ENCODE assay signal across 14 mouse cellular contexts in genomic region chr4:115855609-115856008, GRCm38 (mm10). TPM values are rescaled to one million over a fixed set of nuclear protein-coding genes. Genes with fewer than 3 reads are reported as not detected.
DNase-seq lines count a peak whose midpoint lies in the region; ATAC-seq and TF ChIP-seq lines count a peak whose summit lies in the region.
"Had no signal": no experiment of that assay in that cellular context is flagged by ENCODE, and none has a peak within 500 bp of the region (broad histone marks: within the 10 kb centered on the region; RNA-seq: fewer than 3 reads in every experiment).

No protein-coding gene starts in this region.

- no peak overlapping the region for H3ac ChIP-seq in myocyte (ENCODE audit: control insufficient read depth, insufficient read length)

- H3K79me2 ChIP-seq in myocyte (ENCODE audit: control insufficient read depth, insufficient read depth) = no peaks in the 10 kb centered on the region

- H3K27ac ChIP-seq in neural tube, embryonic 13.5 days (replicated peaks) = peak overlapping the region; percentile 50; the same call in 1 of the 2 replicates
- peak overlapping the region; percentile 93 for H3K27ac ChIP-seq in liver, embryonic 13.5 days

- peak overlapping the region; percentile 10; the same call in 1 of the 2 replicates for H3K9ac ChIP-seq in neural tube, embryonic 13.5 days
- H3K9ac ChIP-seq in liver, embryonic 13.5 days = peak overlapping the region; percentile 62

- H3K27me3 ChIP-seq in erythroblast, embryonic 14.5 days (ENCODE audit: control insufficient read depth) = no peaks in the 10 kb centered on the region
- no peaks in the 10 kb centered on the region for H3K27me3 ChIP-seq in neural tube, embryonic 13.5 days
- H3K27me3 ChIP-seq in liver, embryonic 13.5 days = no peaks in the 10 kb centered on the region
- H3K27me3 ChIP-seq in myocyte (ENCODE audit: control insufficient read depth, insufficient read depth, insufficient read length) = no peaks in the 10 kb centered on the region

- peaks cover 100% of the 10 kb centered on the region for H3K36me3 ChIP-seq in erythroblast, embryonic 14.5 days (ENCODE audit: control insufficient read depth)
- peaks cover 37% of the 10 kb centered on the region for H3K36me3 ChIP-seq in neural tube, embryonic 13.5 days
- peaks cover 91% of the 10 kb centered on the region for H3K36me3 ChIP-seq in liver, embryonic 13.5 days
- H3K36me3 ChIP-seq in myocyte (ENCODE audit: control insufficient read depth, insufficient read depth) = peaks cover 44% of the 10 kb centered on the region

- H3K9me3 ChIP-seq in erythroblast, embryonic 14.5 days (ENCODE audit: control insufficient read depth, low read length) = no peaks in the 10 kb centered on the region
- no peaks in the 10 kb centered on the region for H3K9me3 ChIP-seq in neural tube, embryonic 13.5 days
- no peaks in the 10 kb centered on the region for H3K9me3 ChIP-seq in liver, embryonic 13.5 days (replicated peaks)

- no peak for DNase-seq in neural tube, embryonic 10.5 days (ENCODE audit: extremely low spot score, low spot score)
- no peak for DNase-seq in liver, embryonic 13.5 days
- DNase-seq in gastrocnemius, postnatal 4 days (ENCODE audit: low spot score in 2 of 2) = no peak
- no peak for DNase-seq in adipocyte (ENCODE audit: low spot score)
- DNase-seq: kidney, postnatal 36 days had no signal

- ATAC-seq in erythroblast, adult 5-6 weeks (replicated peaks; ENCODE audit: low FRiP score, poor library complexity, severe bottlenecking) = no peak
- no peak for ATAC-seq in neural tube, embryonic 13.5 days (ENCODE audit: low read depth)
- no peak for ATAC-seq in liver, embryonic 13.5 days (ENCODE audit: low read depth)

- no peak overlapping the region for H3K4me2 ChIP-seq in neural tube, embryonic 13.5 days
- peak overlapping the region; percentile 62 for H3K4me2 ChIP-seq in liver, embryonic 13.5 days
- no peak overlapping the region for H3K4me2 ChIP-seq in myocyte (ENCODE audit: low read depth)

- H3K4me3 ChIP-seq in erythroblast, embryonic 14.5 days (replicated peaks) = peak overlapping the region; percentile 13
- H3K4me3 ChIP-seq in neural tube, embryonic 13.5 days = no peak overlapping the region
- H3K4me3 ChIP-seq in liver, embryonic 13.5 days (replicated peaks) = peak overlapping the region; percentile 24
- H3K4me3 ChIP-seq in myocyte = no peak overlapping the region

- 61% methylated on average over 4 of the region's 4 CpGs for WGBS in neural tube, embryonic 13.5 days
- WGBS in liver, embryonic 13.5 days (ENCODE audit: insufficient replicate concordance) = 69% methylated on average over 4 of the region's 4 CpGs

- TF ChIP-seq POLR2A in myocyte (IDR thresholded peaks at IDR 0.05; ENCODE audit: insufficient read length, low read depth) = no peak

- peaks cover 86% of the 10 kb centered on the region for H3K4me1 ChIP-seq in erythroblast, embryonic 14.5 days (ENCODE audit: control insufficient read depth)
- H3K4me1 ChIP-seq in neural tube, embryonic 13.5 days (replicated peaks) = peaks cover 38% of the 10 kb centered on the region
- H3K4me1 ChIP-seq in liver, embryonic 13.5 days (replicated peaks) = peaks cover 79% of the 10 kb centered on the region

TF ChIP-seq in myocyte, 11 proteins besides CTCF, POLR2A, EP300 and RAD21:
- no peak for TF ChIP-seq TCF12 (IDR thresholded peaks at IDR 0.05; ENCODE audit: insufficient read depth, poor library complexity, severe bottlenecking)
- peak in 2 of 3 experiments; percentile 4 to 79 for TF ChIP-seq MYOG (IDR thresholded peaks at IDR 0.05; ENCODE audit: control insufficient read depth in 1 of 3, insufficient read depth in 1 of 3, insufficient read length in 2 of 3, low read depth in 2 of 3)
- TF ChIP-seq MYOD1 (IDR thresholded peaks at IDR 0.05; ENCODE audit: control insufficient read depth in 1 of 3, insufficient read length in 2 of 3, low read depth in 2 of 3) = peak in 1 of 3 experiments; percentile 62

RNA-seq across cellular contexts. Expression of gene Mknk1, which starts 16.6 kb away (rescaled TPM):
- 7.1 and 8.0 TPM in 2 replicates for polyA plus RNA-seq in erythroblast, embryonic 14.5 days (2012)
- total RNA-seq in erythroblast, adult 5-6 weeks (2015; ENCODE audit: low replicate concordance) = 31.8 and 64.2 TPM in 2 replicates
- total RNA-seq in erythroblast, adult 5-6 weeks (2017; ENCODE audit: low replicate concordance) = 85.6 and 115 TPM in 2 replicates
- 24.3 and 28.7 TPM in 2 replicates for polyA plus RNA-seq in neural tube, embryonic 13.5 days (2015; fragmentation: Nextera tagmentation; extraction: Ambion mirVana)
- 32.1 and 40.2 TPM in 2 replicates for polyA plus RNA-seq in liver, embryonic 13.5 days (2015; fragmentation: Nextera tagmentation; extraction: Ambion mirVana)
- polyA plus RNA-seq in myocyte (2012; fragmentation: generic; extraction: Trizol) = 31.7 TPM
- total RNA-seq in gastrocnemius, postnatal 4 days (2021) = 10 to 100 TPM; 45.8 to 47.8 TPM

RNA-seq across cellular contexts. Expression of gene Mob3c, which starts 27.7 kb away (rescaled TPM):
- 0.55 and 1.0 TPM in 2 replicates for polyA plus RNA-seq in erythroblast, embryonic 14.5 days (2012)
- total RNA-seq in erythroblast, adult 5-6 weeks (2015; ENCODE audit: low replicate concordance) = 2.5 and 3.8 TPM in 2 replicates
- 4.6 and 4.7 TPM in 2 replicates for total RNA-seq in erythroblast, adult 5-6 weeks (2017; ENCODE audit: low replicate concordance)
- 4.3 and 6.2 TPM in 2 replicates for polyA plus RNA-seq in neural tube, embryonic 13.5 days (2015; fragmentation: Nextera tagmentation; extraction: Ambion mirVana)
- 6.7 TPM in 2 replicates for polyA plus RNA-seq in liver, embryonic 13.5 days (2015; fragmentation: Nextera tagmentation; extraction: Ambion mirVana)
- 4.9 TPM for polyA plus RNA-seq in myocyte (2012; fragmentation: generic; extraction: Trizol)
- total RNA-seq in gastrocnemius, postnatal 4 days (2021) = 1 to 10 TPM; 5.5 to 8.1 TPM

RNA-seq across cellular contexts. Expression of gene Kncn, which starts 28.6 kb away (rescaled TPM):
- 0.02 TPM in 1 of 2 replicates, not detected in the other for polyA plus RNA-seq in erythroblast, embryonic 14.5 days (2012)
- total RNA-seq in erythroblast, adult 5-6 weeks (2015; ENCODE audit: low replicate concordance) = not detected in 2 replicates
- not detected in 2 replicates for total RNA-seq in erythroblast, adult 5-6 weeks (2017; ENCODE audit: low replicate concordance)
- 0.30 and 0.42 TPM in 2 replicates for polyA plus RNA-seq in neural tube, embryonic 13.5 days (2015; fragmentation: Nextera tagmentation; extraction: Ambion mirVana)
- polyA plus RNA-seq in liver, embryonic 13.5 days (2015; fragmentation: Nextera tagmentation; extraction: Ambion mirVana) = not detected in 2 replicates
- polyA plus RNA-seq in myocyte (2012; fragmentation: generic; extraction: Trizol) = not detected
- total RNA-seq in gastrocnemius, postnatal 4 days (2021) = not detected
- total RNA-seq: common myeloid progenitor, adult 5-6 weeks; ES-E14; hematopoietic stem cell, adult 5-6 weeks; neutrophil, adult 5-6 weeks had no signal
- polyA plus RNA-seq: gonadal fat pad, adult 2 months had no signal

RNA-seq across cellular contexts. Expression of gene 6430628N08Rik, which starts 34.9 kb away (rescaled TPM):
- polyA plus RNA-seq in erythroblast, embryonic 14.5 days (2012) = not detected in 2 replicates
- total RNA-seq in erythroblast, adult 5-6 weeks (2015; ENCODE audit: low replicate concordance) = not detected in 2 replicates
- total RNA-seq in erythroblast, adult 5-6 weeks (2017; ENCODE audit: low replicate concordance) = not detected in 2 replicates
- polyA plus RNA-seq in neural tube, embryonic 13.5 days (2015; fragmentation: Nextera tagmentation; extraction: Ambion mirVana) = 1.2 and 4.1 TPM in 2 replicates
- polyA plus RNA-seq in liver, embryonic 13.5 days (2015; fragmentation: Nextera tagmentation; extraction: Ambion mirVana) = not detected in 2 replicates
- not detected for polyA plus RNA-seq in myocyte (2012; fragmentation: generic; extraction: Trizol)
- total RNA-seq in gastrocnemius, postnatal 4 days (2021) = not detected
- total RNA-seq: common myeloid progenitor, adult 5-6 weeks; ES-E14; hematopoietic stem cell, adult 5-6 weeks; neutrophil, adult 5-6 weeks had no signal

Comparison
In these comparisons a context has a peak if more than half of its experiments do, and no peak if none do; other contexts are left out.
1. H3K4me3 ChIP-seq: peak in erythroblast, embryonic 14.5 days (single experiment) and liver, embryonic 13.5 days (single experiment); none in neural tube, embryonic 13.5 days (single experiment) and myocyte (single experiment).